Mouse (Mus musculus): ENCODE results near the gene Srrm4.

Srrm4 gene

GRCm38 (mm10) chr5:116409689-116410590, 181.7 kb downstream of the Srrm4 start:
- in situ Hi-C loops (cut with MboI; ENCODE audit: unreplicated experiment in 2 of 2) = no loop called here

- in situ Hi-C loops (cut with MboI; ENCODE audit: unreplicated experiment in 2 of 2) = no loop called here
Observed at GRCm38 (mm10) chr5:116408965-116409364, 182.7 kb downstream of the Srrm4 start.

GRCm38 (mm10) chr5:116407936-116408335, 183.7 kb downstream of the Srrm4 start:
- in situ Hi-C loops (cut with MboI; ENCODE audit: unreplicated experiment in 2 of 2) = no loop called here

GRCm38 (mm10) chr5:116407321-116407720, 184.3 kb downstream of the Srrm4 start:
- in situ Hi-C loops (cut with MboI; ENCODE audit: unreplicated experiment in 2 of 2) = no loop called here

- in situ Hi-C loops (cut with MboI; ENCODE audit: unreplicated experiment in 2 of 2) = no loop called here
Observed at GRCm38 (mm10) chr5:116406507-116406906, 185.1 kb downstream of the Srrm4 start.

- in situ Hi-C loops (cut with MboI; ENCODE audit: unreplicated experiment in 2 of 2) = no loop called here
Observed at GRCm38 (mm10) chr5:116405934-116406333, 185.7 kb downstream of the Srrm4 start.

GRCm38 (mm10) chr5:116404063-116404462, 187.6 kb downstream of the Srrm4 start:
- in situ Hi-C loops (cut with MboI; ENCODE audit: unreplicated experiment in 2 of 2) = no loop called here

GRCm38 (mm10) chr5:116400801-116401200, 190.8 kb downstream of the Srrm4 start:
- in situ Hi-C loops (cut with MboI; ENCODE audit: unreplicated experiment in 2 of 2) = no loop called here

- in situ Hi-C loops (cut with MboI; ENCODE audit: unreplicated experiment in 2 of 2) = no loop called here
Observed at GRCm38 (mm10) chr5:116400042-116400730, 191.4 kb downstream of the Srrm4 start.

- in situ Hi-C loops (cut with MboI; ENCODE audit: unreplicated experiment in 2 of 2) = no loop called here
Observed at GRCm38 (mm10) chr5:116396104-116396503, 195.5 kb downstream of the Srrm4 start.

GRCm38 (mm10) chr5:116392603-116393002, 199.0 kb downstream of the Srrm4 start:
- in situ Hi-C loops (cut with MboI; ENCODE audit: unreplicated experiment in 2 of 2) = no loop called here

- in situ Hi-C loops (cut with MboI; ENCODE audit: unreplicated experiment in 2 of 2) = no loop called here
Observed at GRCm38 (mm10) chr5:116389856-116390542, 201.6 kb downstream of the Srrm4 start.

- in situ Hi-C loops (cut with MboI; ENCODE audit: unreplicated experiment in 2 of 2) = no loop called here
Observed at GRCm38 (mm10) chr5:116389321-116389720, 202.3 kb downstream of the Srrm4 start.
